Mouse (Mus musculus): ENCODE measurements around the gene Arhgap1. TPM values are rescaled to one million over a fixed set of nuclear protein-coding genes. Genes with fewer than 3 reads are reported as not detected.

Gene Arhgap1
- 100 to 1,000 TPM; 129 to 135 TPM for total RNA-seq (2023)

DNA sequence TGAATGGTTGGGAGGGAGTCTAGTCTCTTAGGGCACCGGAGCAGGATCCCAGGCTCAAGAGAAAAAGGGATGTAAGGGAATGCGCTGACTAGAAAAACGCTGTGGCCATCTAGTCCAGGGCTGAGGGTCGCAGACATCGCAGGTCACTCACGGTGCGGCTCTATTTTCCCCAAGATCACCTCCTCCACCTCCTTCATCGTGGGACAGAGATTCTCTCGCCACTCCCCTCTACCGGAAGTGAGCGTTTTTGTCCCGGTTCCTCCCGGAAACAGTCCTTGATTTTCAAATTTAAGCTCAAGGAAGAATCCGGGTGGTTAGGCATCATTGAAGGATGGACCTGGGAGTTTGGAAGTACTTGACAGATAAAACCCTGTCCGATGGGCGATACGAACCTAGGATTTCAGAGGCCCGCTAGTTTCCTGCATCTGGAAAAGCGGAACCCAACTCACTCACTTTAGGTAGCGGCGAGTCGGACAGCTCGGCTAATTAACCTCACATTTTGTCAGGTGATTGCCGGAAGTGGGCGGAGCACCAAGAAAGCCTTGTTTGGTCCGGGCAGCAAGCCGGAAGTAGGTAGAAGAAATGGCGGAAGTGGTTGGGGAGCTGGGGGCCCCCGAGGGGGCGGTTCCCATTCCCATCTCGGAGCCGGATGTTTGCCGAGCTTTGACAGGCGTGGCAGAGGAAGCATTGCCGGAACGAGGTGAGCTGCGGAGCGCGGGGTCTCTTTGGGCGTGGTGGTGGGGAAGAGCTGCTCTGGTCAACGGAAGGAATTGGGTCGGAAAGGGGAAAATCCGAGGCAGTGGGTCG, at the start of gene Arhgap1, which contains the start of gene Zfp408:
Gene Arhgap1, plus strand, starts transcription at position 308 of the 807 bp plus-strand sequence.
Gene Zfp408, minus strand, starts transcription at position 239 of the 807 bp plus-strand sequence.

DNA sequence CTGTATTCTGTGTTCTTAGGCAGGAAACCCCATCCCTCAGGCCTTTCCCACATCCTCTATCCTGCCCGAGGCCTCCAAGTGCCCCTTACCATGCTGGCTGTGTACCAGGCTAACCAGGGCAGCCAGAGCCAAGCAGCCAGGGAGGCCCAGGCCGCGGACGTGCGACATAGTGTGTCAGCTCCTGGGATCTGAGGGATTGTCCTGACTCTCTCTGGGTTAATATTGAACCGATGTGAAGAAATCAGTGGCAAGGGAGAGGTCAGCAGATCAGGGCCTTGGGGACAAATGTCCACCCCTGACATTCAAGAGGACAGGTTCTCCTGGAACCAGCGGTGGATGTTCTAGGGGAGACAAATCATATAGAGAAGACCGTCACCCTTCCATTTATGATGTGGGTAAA, 13.4 kb upstream of the Arhgap1 start, which contains the start of gene F2:
Gene F2, minus strand, starts transcription at position 186 of the 400 bp plus-strand sequence.

DNA sequence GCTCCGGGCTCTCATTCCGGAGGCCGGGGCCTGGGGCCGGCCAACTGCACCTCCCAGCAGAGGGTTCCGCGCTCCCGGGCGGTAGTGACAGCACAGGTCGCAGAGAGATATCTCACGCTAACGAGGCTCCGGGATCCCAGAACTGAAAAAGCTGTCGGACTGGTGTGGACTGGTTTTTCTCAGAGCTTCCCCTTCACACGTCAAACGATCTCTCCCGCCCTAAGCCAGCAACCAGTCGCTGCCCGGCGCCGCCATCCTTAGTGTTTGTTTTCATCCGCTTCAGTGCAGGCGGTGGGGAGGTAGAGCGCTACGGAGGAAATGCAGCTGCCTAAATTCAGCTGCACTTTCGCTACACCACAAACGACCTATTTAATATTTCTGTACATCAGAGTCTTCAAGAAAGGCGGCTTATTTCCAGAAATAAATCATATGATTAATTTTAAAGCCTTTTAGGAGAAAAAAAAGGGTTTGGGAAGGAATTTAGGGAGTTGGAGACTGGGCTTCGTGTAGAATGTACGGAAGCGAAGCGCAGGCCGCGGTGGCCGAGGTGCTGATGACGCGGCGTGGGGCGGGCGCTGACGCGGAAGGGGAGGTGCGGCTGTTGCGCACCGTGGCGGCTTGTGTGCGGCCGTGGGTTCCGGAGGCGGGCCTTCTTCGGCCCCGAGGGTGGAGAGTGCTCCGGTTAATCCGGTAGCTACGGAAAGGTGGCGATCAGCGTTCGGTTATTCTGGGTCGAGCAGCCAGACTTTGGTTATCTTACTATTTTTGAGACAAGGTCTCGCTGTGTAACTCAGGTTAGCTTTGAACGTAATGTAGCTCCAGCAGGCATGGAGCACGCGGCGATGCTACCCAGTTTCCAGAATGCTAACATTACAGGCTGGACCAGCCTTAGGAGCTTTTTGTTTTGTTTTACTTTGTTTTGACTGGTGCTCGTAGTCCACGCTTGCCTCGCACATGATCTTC, 60.9 kb downstream of the Arhgap1 start, which contains the start of the genes Atg13 and Harbi1:
Gene Atg13, minus strand, starts transcription at position 305 of the 963 bp plus-strand sequence.
Gene Harbi1, plus strand, starts transcription at position 581 of the 963 bp plus-strand sequence.

Other genes with a start within 250 kb of the Arhgap1 start
- gene 1110051M20Rik, start 205.2 kb upstream of the Arhgap1 start, total RNA-seq (2023), result 10 to 100 TPM in 1 of 2 experiments, 1 to 10 TPM in 1; 6.7 to 10.5 TPM
- gene Lrp4, start 192.3 kb upstream of the Arhgap1 start, total RNA-seq (2023), result under 1 TPM; 0.09 to 0.12 TPM
- 10 to 100 TPM; 33.5 to 34.3 TPM for gene Ckap5, start 123.1 kb upstream of the Arhgap1 start, total RNA-seq (2023)
- under 1 TPM; 0.17 to 0.24 TPM for gene F2, start 13.4 kb upstream of the Arhgap1 start, total RNA-seq (2023)
- gene Zfp408, start 69 bp upstream of the Arhgap1 start, total RNA-seq (2023), result 10 to 100 TPM; 21.1 to 29.4 TPM
- 10 to 100 TPM; 41.6 to 43.7 TPM for gene Atg13, start 60.7 kb downstream of the Arhgap1 start, total RNA-seq (2023)
- 10 to 100 TPM in 1 of 2 experiments, 1 to 10 TPM in 1; 8.6 to 11.4 TPM for gene Harbi1, start 61.0 kb downstream of the Arhgap1 start, total RNA-seq (2023)
- gene Ambra1, start 80.3 kb downstream of the Arhgap1 start, total RNA-seq (2023), result 10 to 100 TPM; 71.5 to 74.0 TPM

Measured in T-cell, adult 66 days (primary cell).